Mouse (Mus musculus): ENCODE results near the gene Selenoi. TPM values are rescaled to one million over a fixed set of nuclear protein-coding genes. Genes with fewer than 3 reads are reported as not detected.
A peak's percentile ranks its signal among the peaks of the same experiment; 100 is the strongest.

Gene Selenoi
- total RNA-seq, 4 experiments from 2014 or later: 14.0 to 18.9 (median 16.1) TPM

DNA sequence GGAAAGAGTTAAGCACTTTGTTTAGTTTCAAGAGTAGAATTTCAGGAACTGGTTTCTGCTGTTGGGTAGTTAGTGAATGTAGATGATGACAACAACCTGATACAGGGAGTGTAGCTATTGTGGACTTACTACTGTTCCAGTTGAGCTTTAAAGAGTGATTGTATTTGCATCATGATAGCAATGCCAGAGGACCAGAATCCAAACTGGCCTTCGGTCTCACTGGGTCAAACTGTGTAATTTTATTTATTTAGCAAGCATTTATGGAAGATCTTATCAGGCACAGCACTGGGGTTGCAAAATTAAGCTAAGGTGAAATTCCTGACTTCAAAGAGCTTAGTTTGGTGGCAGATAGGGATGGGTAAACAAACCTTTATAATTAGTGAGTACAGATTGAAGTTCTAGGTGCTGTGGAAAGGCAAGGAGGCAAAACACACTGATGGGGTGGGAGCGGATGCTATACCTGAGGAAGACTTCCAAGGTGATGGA lies 3.3 kb downstream of the Selenoi start:
- DNase-seq (ENCODE audit: low spot score): no peak

DNA sequence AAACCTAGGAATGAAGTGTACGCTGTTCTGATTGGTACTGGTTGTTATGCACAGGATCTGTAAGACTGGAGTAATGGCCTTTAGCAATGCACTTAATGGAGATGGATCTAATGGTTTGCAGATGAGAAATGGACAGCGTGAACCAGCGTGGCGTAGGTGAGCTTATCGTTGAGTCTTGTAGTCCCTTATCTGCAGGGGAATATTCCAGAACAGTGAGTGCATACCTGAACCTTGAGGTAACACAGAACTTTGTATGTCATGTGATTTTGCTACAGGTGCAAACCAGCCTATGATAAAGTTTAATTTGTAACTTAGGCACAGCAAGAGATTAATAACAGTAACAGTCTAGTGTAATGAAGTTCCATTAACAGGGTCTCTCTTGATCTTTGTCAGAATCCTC lies 6.2 kb downstream of the Selenoi start:
- DNase-seq (ENCODE audit: low spot score): no peak

DNA sequence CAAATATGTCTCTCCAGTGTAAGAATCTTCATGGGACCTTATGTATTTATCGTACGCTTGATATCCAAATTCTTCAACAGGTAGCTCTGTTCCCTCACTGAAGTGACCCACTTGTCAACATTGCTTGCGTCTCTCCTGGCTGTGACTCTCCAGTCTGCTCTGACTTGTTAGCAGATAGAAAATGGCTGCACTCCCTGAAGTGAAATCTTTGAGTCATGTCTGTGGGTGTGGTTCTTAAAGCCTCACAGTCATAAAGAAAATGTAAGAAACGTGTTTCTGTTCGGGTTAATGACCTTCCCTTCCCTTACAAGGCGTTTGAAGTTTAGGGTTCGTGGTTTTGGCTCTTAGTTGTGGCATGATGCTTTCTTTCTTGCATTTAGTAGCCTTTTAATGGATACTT lies 8.2 kb downstream of the Selenoi start:
- DNase-seq (ENCODE audit: low spot score): no peak

DNA sequence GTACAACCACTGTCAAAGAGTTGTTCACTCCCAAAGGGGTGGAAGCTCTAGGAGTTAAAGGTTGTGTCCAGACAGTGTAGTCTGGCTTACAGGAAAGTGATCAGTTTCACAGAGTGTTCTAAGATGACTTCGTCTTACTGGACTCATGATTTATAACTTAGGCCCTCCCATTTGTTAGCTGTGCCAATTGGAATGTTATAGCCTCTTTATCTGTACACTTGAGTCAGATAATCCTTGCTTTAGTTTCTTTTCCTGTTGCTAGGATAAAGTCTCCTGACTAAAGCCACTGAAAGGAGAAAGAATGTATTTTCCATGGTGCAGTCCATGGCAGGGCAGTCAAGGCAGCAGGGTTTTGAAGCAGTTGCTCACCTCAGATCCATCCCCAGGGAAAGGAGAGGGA lies 10.0 kb downstream of the Selenoi start:
- DNase-seq (ENCODE audit: low spot score): no peak

DNA sequence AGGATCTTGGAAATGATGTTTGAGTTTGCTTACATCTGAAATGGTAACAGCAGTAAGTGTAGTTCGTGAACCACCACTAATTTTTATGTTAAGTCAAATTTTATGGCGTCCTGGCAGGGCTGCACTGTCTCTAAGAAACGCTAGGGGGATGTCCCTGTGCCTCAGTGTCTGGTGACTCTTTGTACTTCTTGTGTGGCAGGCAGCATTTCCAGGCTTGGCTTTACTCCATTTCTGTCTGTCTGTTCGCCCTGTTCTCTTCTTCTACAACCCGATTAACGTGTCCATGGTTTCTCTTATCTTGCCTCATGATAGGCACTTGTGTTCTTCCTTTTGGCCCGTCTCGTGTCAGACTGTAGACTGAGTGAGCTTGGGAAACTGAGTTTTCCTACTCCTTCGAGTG lies 11.4 kb downstream of the Selenoi start:
- no peak for DNase-seq (ENCODE audit: low spot score)

DNA sequence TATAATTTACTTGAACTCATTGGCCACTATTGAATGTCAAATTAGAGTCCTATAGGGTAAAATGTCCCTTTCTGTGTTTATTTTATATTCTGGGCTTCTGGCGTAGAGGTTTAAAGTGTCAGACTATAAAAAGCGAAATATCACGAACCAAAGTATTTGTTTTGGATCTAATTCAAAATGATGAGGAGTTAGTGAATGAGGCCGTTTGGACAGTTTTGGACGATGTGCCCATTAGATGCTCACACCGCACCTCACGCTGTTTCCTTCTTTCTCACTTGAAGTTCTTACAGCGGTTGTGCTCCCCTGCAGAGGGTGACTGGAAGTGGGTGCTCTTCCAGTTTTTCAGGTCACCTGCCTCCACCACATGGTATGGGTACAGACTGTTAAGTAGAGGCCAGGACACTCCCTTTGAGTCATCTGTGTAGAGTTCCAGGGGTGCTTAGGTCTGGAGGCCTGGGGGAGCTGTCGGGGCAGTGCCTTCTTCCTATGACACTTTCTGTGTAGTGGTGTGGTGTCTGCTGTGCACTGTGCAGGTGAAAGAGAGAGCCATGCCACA lies 13.6 kb downstream of the Selenoi start:
- no peak for DNase-seq (ENCODE audit: low spot score)

DNA sequence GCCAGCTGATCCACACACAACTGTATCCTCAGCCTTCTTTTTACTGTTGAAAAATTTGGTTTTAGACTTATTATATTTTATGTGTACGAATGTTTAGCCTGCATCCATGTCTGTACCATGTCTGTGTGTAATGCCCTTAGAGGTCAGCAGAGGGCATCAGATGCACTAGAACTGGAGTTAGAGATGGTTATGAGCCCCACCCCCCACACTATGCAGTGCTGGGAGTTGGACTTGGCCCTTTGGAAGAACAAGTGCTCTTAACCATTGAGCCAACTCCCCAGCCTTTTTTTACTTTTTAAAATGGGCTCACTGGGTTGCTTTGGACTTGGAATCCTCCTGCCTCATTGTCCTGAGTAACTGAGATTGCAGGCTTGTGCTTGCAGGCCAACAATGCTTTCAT lies 15.3 kb downstream of the Selenoi start:
- no peak for DNase-seq (ENCODE audit: low spot score)

DNA sequence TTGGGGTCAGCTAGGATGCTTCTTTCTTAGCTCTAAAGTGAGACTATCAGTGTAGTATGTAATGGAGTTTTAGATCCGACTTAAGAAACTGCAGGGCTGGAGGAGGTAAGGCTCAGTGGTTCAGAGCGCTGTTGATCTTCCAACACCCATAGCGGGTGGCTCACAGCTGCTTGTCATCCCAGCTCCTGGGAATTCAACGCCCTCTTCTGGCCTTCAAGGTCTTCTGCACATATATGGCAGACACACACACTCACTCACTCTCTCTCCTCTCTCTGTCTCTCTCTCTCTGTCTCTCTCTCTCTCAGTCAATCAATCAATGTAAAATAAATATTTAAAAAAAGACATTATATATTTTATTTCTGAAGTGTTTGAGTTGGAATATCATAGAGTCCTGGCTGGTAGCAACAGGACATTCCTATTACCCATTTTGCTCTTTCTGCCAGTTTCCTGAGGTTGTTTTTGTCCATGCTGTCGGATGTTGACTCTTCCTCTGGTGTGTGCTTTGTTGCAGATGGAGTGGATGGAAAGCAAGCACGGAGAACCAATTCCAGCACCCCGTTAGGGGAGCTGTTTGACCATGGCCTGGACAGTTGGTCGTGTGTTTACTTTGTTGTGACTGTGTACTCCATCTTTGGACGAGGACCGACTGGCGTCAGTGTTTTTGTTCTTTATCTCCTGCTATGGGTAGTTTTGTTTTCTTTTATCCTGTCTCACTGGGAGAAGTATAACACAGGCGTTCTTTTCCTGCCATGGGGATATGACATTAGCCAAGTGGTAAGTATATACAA lies 23.4 kb downstream of the Selenoi start:
- DNase-seq (ENCODE audit: low spot score): no peak

DNA sequence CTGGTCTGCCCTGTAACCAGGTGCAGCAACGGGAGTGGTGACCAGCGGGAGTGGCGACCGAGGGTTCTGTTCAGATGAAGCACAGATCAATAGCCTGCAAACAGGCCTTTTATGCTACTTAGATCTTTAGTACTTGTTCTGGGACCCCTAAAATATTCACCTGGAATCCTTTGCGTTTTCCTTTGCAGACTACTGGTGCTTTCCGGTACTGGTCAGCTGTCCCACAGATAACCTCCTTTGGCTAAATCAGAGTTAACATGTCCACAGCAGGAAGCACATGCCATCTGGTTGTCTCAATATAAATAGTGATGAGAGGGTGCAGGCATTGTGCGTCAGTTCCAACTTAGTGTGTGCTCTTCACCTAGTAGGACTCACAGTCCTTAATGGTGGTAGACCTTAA lies 26.4 kb downstream of the Selenoi start:
- no peak for DNase-seq (ENCODE audit: low spot score)

DNA sequence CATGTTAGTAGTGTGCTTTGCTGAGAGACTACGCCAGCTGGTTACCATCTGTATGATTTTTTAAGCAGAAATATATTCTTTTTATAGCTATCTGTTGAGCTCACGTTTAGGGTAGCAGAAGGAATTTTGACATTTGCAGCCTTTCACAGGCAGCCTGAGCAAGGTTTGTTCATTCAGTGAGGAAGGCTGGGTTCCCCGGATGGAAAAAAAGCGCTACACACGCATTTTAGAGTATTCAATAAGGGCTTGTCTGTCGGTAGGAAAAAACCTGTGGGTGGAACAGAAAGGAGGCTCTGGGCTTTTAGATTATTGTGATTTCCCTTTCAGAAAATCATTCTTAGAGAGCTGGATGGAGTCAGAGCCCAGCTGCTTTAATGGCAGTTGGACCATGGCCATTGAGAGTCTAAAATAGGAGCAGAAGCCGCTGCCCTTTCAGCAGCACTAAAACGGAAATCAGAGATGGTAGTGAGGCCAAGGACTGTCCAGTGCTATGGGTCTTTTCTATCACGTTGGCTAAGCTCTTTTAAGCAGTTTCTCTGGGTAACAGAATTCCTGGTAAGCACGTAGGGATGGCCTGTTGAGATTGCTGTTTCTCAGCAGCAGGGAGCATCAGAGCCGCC lies 38.3 kb downstream of the Selenoi start:
- peak; percentile 19 for DNase-seq (ENCODE audit: low spot score)

DNA sequence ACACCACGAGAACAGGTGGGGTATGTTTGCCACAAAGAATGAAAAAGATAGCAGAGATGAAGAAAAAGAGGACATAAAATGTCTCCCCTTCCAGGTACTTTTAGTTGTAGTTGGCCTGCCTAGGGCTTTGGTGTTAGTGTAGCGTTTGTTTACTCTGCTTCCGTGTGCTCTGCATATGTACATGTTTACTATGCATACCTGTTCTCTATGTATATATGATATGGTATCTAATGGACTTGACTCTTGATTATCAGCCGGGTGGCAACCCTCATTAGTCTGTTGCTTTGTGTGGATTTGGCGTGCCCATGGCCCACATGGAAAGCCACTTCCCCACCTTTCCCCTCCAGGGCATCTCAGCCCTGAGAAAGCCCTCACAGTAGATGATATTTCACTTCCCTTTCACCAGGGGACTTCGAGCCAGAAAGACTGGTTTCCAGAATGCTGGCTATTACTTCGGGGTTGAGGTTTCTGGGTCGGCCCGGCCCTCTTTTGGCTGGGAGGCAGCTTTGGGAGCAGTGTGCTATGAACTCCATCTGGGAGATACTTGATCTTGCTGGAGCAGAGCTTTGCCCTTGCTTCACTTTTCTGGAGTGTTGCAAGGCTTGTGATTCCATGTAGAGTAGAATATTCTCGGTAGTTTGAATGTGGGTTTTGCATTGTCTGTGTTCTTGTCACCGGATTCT lies 39.4 kb downstream of the Selenoi start:
- DNase-seq (ENCODE audit: low spot score): peak; percentile 33

DNA sequence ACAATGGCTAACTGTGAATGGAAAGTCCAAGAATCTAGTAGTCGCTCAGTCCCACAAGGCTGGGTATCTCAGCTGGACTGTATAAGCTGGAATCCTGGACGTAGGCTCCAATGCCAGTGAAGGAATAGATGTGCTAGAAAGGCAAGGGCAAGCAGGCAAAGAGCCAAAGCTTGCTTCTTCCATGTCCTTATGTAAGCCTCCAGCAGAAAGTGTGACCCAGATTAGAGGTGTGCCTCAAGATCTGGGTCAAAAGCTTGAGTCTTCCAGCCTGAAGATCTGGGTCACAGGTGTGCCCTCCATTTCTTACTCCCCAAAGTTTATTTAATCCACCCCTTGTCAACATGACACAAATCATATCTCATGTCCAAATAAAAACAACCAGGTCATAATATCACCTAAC lies 44.0 kb downstream of the Selenoi start:
- no peak for DNase-seq (ENCODE audit: low spot score)

DNA sequence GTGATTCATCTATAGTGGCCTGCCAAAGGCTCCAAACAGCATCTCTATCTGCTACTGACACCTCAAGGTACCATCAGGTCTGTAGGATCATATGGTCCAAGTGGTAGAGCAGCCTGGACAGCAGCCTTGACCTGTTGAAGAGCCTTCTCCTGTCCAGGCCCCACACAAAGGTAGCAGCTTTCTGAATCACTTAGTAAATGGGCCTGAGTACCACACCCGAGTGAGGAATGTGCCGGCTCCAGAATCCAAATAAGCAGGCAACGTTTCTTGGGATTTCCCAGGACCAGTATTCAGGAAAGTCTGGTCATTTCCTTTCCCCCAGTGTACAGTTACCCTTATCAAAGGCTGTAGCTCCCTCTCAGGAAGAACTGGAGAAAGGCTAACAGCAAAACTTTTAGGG lies 46.6 kb downstream of the Selenoi start:
- DNase-seq (ENCODE audit: low spot score): no peak

DNA sequence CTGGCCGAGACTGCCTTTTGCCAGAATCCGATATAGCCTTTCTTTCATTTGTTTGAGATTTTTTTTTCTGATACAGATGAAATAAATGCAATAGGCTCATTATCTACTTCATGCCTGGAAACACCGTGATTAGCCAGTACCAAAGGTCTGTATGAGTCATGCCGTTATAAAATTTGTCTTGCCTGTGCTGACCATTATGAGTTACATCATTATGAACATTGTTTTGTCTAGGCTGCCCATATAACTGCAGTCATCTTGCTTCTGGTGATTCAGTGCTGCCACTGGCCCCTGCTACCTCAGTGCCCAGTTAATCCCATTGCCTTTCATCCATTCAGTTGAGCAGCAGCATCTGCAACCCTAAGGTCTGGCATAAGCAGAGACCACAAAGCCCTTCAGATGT lies 47.1 kb downstream of the Selenoi start:
- DNase-seq (ENCODE audit: low spot score): no peak

DNA sequence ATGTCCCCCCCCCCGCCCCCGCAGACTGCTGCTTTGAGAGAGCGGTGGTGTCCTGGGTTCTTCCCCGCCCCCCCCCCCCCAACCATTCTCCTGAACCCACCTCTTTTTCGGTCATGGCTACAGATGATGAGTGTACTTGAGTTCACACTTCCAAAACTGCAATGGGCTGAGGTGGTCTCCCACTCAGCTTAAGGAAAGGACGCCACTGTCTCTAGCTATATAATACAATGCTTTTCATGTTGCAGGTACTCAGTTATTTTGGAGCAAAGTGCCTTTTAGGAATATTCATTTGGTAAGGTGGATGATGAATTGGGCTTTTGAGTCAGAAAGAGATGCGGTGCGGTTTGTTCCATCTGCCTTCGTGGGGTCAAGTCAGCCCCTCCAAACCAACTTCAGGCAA lies 48.5 kb downstream of the Selenoi start:
- DNase-seq (ENCODE audit: low spot score): no peak

DNA sequence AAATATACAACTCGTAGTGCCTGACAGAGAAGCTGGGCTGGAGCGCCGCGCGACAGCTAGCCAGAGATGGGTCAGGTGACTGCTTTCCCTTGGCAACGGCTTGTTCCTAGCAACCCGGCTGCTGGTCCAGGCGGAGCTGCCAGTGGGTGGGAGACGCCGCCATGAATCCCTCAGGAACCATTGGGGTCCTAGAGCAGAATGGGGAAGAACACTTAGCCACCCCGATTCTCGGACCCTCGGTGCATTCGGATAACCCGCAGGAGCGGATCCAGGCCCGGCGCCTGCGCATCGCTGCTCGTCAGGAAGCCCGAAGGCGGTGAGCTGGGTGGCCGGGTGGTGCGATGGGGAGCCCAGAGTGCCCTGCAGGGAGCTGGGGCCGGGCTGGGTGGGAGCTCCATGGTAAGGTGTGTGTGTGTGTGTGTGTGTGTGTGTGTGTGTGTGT lies 48.9 kb downstream of the Selenoi start, which contains the start of gene Drc1:
Drc1 (plus strand) TSS at position 98 of the 442 bp plus-strand sequence.
- no peak for DNase-seq (ENCODE audit: low spot score)

DNA sequence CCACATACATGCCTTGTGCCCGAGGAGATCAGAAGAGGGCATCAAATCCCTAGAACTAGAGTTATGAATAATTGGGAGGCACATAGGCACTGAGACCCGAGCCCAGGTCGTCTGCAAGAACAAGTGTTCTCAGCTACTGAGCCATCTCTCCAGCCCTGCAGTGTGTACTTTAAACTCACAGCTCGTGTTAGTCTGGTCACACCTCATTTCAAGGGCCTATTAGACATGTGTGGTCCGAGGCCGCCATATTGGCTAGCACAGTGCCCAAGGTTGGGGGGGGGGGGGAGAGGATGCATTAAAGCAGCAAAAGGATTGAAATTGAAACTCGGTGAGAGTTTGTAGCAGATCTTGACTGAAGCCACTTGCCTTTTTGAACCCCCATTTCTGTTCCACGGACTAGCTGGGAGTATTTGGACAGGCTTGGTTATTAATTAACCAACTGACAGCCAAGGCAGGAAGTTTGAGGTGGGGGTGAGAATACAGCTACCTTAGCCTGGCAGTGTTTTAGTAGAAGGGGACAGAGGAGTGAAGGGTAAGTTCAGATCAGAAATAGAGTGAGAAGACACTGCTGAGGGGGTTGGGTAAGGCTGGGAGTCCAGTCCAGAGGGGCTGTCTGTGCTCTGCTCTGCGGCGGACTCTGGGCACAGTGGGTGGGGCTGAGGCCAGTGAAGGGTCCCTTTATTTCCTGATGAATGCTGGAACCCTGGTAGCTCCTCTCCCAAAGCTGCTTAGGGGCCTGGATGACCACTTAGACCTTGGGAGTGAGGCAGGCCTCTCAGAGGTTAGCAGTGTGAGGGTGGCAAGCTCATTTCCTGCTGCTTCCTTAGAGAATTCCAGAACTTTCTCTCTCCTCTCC lies 53.8 kb downstream of the Selenoi start:
- no peak for DNase-seq (ENCODE audit: low spot score)

DNA sequence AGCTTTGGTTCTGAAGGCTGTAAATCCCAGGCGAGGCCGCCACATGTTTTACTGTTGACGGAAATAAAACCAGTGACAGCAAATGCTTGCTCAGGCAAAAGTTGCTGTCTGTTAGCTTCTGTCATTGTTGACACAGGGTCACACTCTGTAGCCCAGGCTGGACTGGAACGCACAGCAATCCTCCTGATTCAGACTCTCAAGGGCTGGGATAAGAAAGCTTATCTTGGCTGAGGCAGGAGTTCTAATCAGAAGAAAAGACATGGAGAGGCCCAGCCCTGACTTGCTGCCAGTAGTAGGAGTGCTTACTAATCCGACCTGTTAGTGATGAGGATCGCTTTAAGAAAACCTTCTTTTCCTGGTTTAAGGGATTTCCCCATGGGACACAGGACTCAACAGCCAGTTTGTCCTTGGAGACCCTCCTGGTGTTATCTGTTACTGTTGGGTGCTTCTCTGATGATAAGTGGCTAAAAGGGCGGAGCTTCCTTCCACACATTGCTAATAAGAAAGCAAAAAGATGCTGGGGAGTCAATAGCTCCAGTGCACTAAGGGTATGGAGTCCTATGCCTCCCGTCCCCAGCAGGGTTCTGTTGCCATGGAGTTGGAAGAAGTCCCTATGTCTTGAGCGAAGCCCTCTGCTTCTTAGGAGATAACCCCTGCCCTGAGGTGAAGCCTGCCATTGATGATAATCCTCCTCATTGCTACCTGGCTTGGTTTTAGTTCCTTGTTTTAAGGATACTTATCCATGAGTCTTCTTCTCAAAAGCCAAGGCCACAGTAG lies 54.9 kb downstream of the Selenoi start:
- no peak for DNase-seq (ENCODE audit: low spot score)
